Mouse (Mus musculus): ENCODE data around the gene Polr2j.

GRCm38 (mm10) chr5:136136292-136136990, 20.0 kb downstream of the Polr2j start:
- TF ChIP-seq CTCF (IDR thresholded peaks at IDR 0.05) (no peak), EP300 (IDR thresholded peaks at IDR 0.05) (no peak)
